Mouse (Mus musculus): Measurements from ENCODE around the gene Col25a1.

DNA sequence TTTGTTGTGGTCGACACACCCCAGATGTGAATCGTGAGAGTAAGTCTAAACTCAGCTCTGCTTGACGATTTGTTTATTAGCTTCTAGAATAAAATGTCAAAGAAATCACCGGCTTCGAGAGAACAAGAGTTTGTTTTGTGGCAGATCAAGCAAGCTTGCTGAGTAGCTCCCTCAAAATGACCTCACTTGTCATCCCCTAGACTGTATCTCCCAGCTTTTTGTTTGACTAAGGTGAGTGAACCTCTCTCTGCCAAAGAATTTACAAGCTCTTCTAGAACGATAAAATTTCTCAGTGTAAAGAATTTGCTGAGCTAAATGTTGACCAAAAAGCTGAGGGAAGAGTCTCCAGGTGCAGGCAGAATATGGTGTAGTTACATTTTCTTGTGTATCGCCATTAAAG is 125.3 kb downstream of the Col25a1 start:
- no peak for TF ChIP-seq CTCF (IDR thresholded peaks at IDR 0.05; ENCODE audit: borderline replicate concordance, insufficient read depth, low read depth, low read length)
- TF ChIP-seq POLR2A (IDR thresholded peaks at IDR 0.05; ENCODE audit: borderline replicate concordance, insufficient read depth, low read length) = no peak
